Mouse (Mus musculus) embryonic stem cell, embryonic (primary cell): ENCODE measurements at regions not wholly inside any gene's neighbourhood (a gene's known extent, or its start where the extent isn't known, plus 50 kb on each side); places are given as distances from the start of the nearest gene placed in this dataset.
"Not testable (repeated sequence)": the region's sequence is repeated elsewhere in the genome, so short reads cannot be mapped to it uniquely, and the experiment has no call there.

Experiments
- CTCF ChIA-PET, 4 experiments: fragments of 300-600 bp in 2 of 4; fragments of 350-600 bp in 2 of 4; sonication (Branson Sonifier 250); formaldehyde crosslinking; loops; one replicate each; lab custom pipeline; 2022; ENCODE audit warnings: inconsistent platforms in 2 of 4; lab: Charles Lee
- POLR2A ChIA-PET, 4 experiments: fragments of 300-600 bp in 2 of 4; fragments of 350-600 bp in 2 of 4; sonication (Branson Sonifier 250); formaldehyde crosslinking; loops; one replicate each; lab custom pipeline; 2022; ENCODE audit warnings: antibody characterized with exemption in 4 of 4, inconsistent platforms in 1 of 4; lab: Charles Lee

DNA sequence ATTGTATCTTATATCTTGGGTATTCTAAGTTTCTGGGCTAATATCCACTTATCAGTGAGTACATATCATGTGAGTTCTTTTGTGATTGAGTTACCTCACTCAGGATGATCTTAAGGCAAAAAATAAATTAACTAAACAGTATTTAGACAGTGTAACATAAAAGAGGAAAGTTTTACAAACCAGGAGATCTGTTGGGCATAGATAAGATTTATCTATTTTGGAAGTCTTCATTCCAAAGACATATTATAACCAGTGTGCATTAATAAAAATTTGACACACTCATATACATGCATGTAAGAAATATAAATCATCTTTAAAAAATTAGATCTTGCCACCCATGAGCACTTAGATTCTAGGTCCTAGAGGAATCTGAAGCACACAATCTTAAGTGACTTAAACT lies 343.9 kb upstream of the Fam174a start:
- ChIA-PET CTCF (no interaction called here), POLR2A (no interaction called here)

DNA sequence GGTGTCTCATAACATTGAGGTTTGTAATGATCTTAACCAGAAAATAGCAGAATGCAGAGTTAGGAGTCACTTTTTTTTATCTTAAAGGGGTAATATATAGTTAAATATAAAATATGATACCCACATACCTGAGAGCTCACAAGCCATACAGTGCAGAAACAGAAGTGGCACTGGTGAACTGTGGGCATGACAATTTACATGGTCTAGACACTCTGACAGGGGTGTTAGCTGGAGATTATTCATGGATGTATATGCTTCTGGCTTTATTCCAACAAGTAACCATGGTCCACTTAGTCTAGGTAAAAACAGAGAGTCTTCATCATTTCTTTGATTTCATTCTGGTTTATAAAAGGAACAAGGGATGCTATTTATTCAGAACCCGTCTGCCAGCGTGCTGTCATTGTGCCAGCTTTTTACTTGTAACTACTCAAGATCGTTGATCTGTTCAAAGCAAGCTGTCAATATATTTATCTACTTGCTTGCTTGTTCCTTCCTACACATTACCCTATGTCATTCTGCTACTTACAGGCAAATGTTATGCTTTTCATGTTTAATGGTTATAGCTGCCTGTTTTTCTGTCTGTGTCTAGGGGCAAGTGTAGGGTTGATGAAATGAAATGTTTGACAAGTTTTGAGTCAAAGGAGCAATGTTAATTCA lies 343.2 kb upstream of the Fam174a start:
- POLR2A ChIA-PET: no interaction called here
- CTCF ChIA-PET: no interaction called here

DNA sequence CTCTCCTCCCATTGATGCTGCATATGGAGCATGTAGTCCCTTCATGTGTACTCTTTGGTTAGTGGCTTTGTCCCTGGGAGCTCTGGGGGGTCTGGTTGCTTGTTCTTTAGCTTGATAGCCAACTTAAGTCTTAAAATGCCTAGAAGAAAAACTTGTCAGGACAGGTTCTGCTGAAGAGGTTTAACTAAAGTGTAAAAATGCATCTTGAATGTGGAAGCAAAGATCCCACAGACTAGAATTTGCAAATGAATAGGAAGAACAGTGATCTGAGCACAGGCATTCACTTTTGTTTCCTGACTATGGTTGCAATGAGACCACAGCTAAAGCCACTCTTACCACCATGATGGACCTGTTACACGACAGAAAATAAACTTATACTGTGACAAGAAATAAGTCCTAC lies 320.1 kb upstream of the Fam174a start:
- POLR2A ChIA-PET: interaction anchor here in 1 of 4 experiments (0.6 kb wide), 1 partner anchor 51 kb away, joined by 5 read pairs; no protein-coding TSS in a partner anchor

DNA sequence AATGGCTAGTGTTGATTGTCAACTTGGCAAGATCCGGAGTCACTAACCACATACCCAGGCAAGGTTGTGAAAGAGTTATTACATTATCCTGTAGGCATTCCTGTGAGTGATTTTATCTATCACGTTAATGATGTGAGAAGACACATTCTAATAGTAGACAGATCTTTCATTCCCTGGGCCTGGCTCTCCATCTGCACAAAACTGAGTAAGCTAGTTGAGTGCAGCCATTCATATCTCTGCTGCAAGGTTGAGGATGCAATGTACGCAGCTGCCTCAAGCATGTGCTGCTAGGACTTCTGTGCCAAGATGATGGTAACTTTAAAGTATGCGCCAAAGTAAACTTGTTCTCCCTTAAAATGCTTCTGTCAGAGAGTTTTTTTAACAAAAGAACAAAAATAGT lies 309.5 kb upstream of the Fam174a start:
- ChIA-PET CTCF (interaction anchor here in 1 of 4 experiments (0.6 kb wide), 1 partner anchor 1915 kb away, joined by 7 read pairs; no protein-coding TSS in a partner anchor), POLR2A (no interaction called here)

More for the DNA sequence above, 320.1 kb upstream of the Fam174a start:
- CTCF ChIA-PET: no interaction called here

DNA sequence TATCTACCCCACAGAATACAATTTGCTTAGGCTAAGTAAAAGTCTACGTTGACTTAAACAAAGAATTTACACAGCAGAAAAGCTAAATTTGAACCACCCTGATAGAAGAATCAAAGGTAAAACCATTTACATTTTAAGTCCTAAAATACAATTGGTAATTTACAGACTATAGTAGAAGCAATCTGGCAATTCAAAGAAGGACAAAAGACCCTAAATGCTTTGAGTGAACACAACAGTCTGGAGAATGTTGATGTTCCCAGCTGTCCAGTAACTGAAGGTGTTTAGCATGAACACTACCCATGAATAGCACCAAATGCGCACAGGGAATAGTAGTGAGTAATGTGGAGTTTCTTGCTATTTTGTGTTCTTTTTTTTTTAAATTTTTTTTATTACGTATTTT lies 282.8 kb upstream of the Fam174a start:
- POLR2A ChIA-PET: interaction anchor here in 1 of 4 experiments (0.6 kb wide), 1 partner anchor 1840 kb away, joined by 3 read pairs; no protein-coding TSS in a partner anchor
- CTCF ChIA-PET: no interaction called here

DNA sequence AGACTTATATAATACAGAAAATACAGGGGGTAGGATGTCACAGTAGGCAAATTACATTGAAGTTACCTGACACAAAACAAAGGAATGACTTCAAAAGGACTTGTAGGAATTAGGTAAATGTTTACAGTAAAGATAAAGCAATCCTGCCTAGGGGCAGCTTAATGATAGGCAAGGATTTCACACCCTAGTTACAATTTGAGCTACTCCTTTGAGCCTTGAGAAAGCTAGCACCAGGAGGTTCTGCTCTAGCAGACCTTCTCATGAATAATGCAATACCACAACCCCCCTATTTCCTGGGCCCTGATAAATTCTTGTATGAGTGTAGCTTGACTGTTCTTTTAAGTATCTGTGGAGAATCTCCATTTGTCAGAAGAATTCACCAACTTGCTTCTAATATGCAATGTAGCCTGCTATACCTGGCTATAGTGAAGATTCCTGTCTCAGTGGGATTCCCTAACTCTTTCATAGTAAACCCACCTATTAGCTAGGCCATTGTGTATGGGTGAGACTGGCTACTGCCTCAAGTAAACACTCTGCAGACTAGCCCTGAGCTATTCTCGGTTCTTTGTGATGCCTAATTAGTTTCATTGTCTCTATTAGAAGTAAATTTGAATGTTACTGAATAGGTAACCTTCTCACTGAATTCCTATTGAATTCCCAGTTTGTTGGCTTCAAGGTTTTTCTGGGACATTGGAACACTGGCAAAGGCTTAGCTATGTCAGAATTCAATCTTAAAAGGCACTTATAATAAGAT lies 279.6 kb upstream of the Fam174a start:
- POLR2A ChIA-PET, CTCF ChIA-PET: not testable (repeated sequence)

DNA sequence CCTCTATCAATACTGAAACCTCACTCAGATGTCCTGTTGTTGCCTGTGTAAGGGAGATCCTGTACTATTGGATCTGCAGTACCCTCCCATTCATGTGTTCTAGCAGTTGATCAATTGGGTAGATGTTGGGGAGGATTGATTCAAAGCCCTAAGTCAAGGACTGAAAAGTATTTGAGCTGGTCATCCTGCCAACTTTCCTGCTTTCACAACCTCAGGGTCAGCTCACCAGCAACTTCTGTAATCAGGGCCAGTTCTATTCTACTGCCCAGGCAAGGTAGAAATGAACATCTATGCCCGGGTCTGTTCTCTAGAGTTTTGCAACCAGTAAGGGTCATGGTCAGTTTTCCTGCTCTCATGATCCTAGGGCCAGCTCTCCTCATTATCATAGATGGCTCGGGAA lies 275.0 kb upstream of the Fam174a start:
- POLR2A ChIA-PET: no interaction called here
- CTCF ChIA-PET: no interaction called here

DNA sequence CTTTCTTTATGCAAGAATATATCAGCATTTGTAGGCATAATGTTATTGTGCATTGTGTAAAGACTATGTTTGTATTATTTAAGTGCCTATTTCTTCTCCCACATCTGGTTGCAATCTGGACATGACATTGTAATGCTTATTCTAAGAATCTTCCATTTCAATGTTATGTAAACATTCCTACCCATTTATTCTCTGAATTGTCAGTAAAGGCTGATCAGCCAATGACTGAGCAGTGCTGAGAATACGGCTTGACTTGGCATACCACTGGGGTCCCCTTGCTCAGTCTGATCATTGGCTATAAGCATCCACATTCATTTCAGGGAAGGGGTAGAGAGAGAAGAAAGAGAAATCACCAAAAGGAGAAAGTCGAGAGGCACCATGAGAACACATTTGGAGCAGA lies 273.1 kb upstream of the Fam174a start:
- CTCF ChIA-PET: no interaction called here
- POLR2A ChIA-PET: interaction anchor here in 1 of 4 experiments (0.6 kb wide), 1 partner anchor 9 kb away, joined by 3 read pairs; no protein-coding TSS in a partner anchor

DNA sequence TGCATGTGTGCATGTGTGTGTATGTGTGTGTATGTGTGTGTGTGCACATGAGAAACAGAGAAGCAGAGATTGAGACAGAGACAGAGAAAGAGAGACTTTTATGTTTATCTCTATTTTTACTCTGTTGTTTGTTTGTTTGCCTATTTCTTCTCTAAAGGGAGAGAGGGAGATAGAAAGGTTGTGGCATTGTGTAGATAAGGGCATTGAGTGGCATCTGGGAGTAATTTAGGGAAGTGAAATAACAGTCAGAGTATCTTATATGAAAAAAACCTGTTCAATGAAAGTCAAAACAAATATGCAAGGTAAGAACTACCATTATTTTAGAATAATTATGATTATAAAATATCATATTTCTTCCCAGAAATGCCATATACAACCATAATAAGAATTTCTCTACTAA lies 270.1 kb upstream of the Fam174a start:
- ChIA-PET CTCF (no interaction called here), POLR2A (no interaction called here)

DNA sequence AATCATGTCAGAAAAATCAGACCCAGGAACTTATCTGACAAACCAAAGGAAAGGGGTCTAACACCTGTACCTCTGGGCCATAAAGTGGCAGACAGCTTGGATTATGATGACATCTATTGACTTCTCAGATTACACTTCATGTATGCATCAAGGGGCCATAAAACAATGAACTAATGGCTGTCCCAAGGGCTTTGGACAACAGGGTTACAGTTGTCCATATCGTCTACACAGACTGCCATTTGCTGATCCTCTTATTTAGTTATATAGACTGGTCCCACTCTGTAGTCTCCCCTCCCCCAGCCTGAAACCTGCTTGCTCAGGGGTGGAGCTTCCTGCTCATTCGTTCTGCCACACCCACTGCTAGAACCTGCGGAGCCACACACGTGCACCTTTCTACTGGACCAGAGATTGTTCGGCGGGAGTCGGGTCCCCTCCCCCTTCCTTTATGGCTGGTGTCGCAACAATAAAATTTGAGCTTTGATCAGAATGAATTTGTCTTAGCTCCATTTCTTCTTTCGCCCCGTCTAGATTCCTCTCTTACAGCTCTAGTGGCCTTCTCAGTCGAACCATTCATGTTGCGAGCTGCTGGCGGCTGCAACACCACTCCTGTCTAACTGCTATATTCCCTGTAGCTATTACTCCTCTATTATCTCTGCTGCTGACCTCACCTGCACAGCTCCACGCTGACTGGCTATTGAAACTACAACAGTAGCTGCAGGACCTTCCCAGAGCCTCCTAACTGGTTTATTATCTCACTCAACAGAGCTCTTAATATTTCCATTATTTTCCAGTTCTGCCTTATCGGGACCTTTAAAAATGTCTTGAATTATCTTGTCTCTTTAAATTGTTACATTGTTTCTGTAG lies 248.9 kb upstream of the Fam174a start:
- ChIA-PET CTCF (interaction anchor here in 1 of 4 experiments (0.7 kb wide), 1 partner anchor 12 kb away, joined by 3 read pairs; no protein-coding TSS in a partner anchor), POLR2A (no interaction called here)

DNA sequence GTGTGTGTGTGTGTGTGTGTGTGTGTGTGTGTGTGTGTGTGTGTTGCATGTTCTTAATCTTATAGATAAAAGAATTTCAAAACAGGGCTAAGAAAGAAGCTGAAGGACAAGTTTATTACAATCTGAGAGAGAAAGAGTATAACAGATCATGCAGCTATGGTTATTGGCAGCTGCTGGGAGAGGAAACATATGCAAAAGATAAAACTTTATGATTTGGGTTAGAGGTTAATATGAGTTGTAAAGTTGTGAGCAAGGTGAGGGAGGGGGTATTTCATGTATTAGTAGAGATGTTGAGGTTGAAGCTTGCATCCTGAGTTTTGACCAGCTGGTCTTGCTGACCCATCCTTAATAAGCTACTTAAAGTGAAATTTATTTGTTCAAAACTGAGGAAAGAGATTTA lies 247.8 kb upstream of the Fam174a start:
- POLR2A ChIA-PET: interaction anchor here in 1 of 4 experiments (0.6 kb wide), 1 partner anchor 165 kb away, joined by 3 read pairs; no protein-coding TSS in a partner anchor
- CTCF ChIA-PET: interaction anchor here in 1 of 4 experiments (0.7 kb wide), 1 partner anchor 13 kb away, joined by 3 read pairs; no protein-coding TSS in a partner anchor

DNA sequence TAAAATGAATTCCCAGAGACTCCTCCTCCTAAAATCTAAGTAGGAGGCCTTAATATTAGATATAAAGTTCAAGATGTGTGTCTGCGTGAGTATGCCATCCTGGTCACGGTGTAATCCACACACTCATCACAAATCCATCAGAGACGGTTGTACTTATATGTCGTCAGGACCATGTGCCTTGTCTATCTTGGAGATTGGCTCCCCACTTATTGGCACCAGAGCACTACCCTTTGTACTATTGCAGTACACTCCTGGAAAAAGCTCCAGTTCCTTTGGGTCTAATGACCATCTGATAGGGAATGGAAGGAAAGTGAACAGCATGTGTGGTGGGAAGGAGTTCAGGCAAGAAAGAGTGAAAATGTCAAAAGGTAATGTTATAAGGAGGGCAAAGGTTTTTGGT lies 247.4 kb upstream of the Fam174a start:
- ChIA-PET POLR2A (interaction anchor here in 1 of 4 experiments (0.6 kb wide), 1 partner anchor 165 kb away, joined by 3 read pairs; no protein-coding TSS in a partner anchor), CTCF (no interaction called here)

DNA sequence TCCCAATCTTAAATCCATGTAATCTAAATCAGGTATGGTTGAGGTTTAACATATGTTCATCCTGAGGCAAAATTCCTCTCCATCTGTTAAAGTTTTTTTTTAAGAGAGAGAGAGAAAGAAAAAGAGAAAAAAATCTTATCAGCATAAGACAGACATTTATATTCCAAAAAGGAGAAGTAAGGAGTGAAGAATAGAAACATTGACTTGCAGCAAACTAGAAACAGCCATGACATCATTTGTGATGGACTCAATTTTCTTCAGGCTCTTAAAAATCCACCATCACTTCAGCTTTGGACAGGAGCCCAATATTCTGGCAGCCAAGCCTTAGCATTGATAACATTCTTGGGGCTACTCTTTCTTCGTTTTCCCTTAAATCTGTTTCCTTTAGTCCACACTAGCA lies 238.3 kb upstream of the Fam174a start:
- ChIA-PET CTCF (no interaction called here), POLR2A (no interaction called here)

DNA sequence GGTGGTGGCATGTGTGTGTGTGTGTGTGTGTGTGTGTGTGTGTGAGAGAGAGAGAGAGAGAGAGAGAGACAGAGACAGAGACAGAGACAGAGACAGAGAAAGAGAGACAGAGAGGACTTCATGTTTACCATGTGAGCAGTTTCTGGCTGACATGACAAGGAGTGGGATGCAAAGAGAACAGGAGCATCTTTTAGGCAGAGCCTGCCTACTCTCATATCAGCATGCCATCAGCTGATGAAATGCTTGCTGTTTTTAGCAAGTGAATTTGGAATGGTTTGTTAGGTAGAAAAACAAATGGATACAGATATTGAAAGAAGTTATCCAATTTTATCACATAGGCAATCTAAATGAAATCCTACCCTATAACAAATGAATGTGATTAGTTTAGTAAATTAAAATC lies 203.5 kb upstream of the Fam174a start:
- POLR2A ChIA-PET: no interaction called here
- CTCF ChIA-PET: no interaction called here

DNA sequence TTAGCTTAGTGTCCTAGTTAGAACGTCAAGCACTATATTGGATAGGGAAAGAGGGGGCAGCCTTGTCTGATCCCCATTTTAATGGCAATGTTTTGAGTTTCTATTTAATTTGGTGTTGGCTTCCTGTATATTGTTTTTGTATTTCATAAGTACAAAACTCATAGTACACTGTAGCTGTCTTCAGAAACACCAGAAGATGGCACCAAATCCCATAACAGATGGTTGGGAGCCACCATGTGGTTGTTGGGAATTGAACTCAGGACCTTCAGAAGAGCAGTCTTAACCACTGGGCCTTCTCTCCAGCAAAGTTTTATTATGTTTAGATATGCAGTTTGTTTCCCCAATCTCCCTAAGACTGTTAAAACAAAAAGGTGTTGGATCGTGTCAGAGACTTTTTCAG lies 199.9 kb upstream of the Fam174a start:
- ChIA-PET POLR2A (no interaction called here), CTCF (no interaction called here)

DNA sequence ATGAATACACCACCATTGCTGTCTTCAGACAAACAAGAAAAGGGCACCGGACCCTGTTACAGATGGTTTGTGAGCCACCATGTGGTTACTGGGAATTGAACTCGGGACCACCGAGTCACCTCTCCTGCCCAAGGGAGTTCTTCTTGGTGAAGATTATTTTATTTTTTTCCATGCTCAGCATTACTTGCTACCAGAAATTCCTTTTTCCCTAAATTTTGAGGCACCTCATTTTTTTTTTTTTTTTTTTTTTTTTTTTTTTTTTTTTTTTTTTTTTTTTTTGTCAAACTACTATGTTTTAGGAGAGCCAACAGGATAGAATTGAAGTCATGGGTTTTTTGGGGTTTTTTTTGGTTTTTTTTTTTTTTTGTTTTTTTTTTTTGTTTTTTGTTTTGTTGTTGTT lies 165.9 kb upstream of the Fam174a start:
- POLR2A ChIA-PET: no interaction called here
- CTCF ChIA-PET: no interaction called here

DNA sequence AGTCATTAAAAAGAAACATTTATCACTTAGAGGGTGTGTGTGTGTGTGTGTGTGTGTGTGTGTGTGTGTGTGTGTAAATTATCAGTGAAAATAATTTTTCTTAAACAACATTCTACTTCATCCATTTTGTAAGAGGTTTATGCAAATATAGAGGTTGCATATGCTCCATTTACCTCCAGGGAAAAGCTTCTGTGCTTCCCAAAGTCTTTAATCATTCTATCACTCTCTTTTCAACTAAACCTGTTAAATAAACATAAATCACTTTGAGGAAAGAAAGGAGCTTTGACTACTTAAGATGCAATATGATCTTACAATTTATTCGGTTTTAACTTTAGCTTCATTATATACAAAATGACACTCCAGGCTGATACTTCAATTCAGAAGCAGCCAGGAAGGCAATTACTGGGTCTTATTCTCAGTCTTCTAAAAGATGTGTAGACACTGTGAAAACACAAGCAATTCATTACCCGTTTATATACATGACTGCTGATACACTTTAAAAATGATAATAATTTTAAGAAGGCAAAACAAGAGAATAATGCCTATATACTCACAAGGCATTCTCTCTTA lies 139.3 kb upstream of the Fam174a start:
- POLR2A ChIA-PET: no interaction called here

DNA sequence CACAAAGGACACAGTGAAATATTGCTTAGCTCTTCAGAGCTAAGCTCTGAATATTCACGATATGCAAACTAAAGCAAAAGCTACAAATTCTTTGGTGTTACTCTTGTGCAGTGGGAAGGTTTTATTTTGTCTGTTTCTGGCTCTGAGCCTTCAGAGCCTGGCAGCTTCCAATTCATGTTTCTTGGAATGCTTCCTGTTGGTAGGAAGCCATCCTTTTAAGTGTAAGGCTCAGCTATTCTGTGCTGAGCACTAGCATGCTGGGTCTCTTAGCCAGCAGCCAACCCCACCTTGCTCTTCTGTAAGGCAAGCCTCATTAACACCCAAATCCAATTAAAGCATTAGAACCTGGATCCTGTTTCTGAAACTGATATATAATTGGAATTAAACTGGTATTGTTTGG lies 94.5 kb upstream of the Fam174a start:
- CTCF ChIA-PET: no interaction called here

More for the DNA sequence above, 139.3 kb upstream of the Fam174a start:
- CTCF ChIA-PET: no interaction called here

DNA sequence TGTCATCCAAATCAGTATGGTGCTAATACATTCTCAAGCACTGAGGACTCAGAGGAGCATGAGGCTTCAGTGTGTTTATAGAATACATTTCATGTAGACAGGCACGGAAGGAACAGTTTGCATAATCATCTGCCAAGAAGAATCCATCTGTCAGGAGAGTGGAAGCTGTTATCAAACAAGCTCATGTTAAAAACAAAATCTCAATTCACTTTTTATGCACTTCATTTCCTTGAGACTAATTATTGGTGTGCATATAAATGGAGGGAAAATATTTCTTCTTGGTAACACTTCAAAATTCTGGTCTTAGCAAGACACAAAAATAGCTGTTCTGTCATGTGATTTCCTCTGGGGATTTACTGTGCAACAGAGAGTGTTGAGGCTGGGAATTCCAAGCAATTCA lies 90.1 kb upstream of the Fam174a start:
- POLR2A ChIA-PET: no interaction called here
- CTCF ChIA-PET: no interaction called here

More for the DNA sequence above, 94.5 kb upstream of the Fam174a start:
- POLR2A ChIA-PET: no interaction called here
